Mouse (Mus musculus) forebrain, embryonic 13.5 days (tissue): ENCODE data around the gene Gm42957. TPM values are rescaled to one million over a fixed set of nuclear protein-coding genes. Genes with fewer than 3 reads are reported as not detected.

ENCODE experiments used
- ATAC-seq: fragments of 200-750 bp; cut with Nextera tagmentation; 2 replicates; pipeline ENCODE4 v1.8.0; 2017
- H3K27ac ChIP-seq: fragments of 300-500 bp; sonication (generic); 2 replicates; pipeline ENCODE4 v1.5.1; 2015; ENCODE audit warnings: inconsistent platforms, mild to moderate bottlenecking, moderate library complexity
- H3K27me3 ChIP-seq: fragments of 300-500 bp; sonication (generic); 2 replicates; pipeline ENCODE4 v1.6.1; 2015; ENCODE audit warnings: mild to moderate bottlenecking, inconsistent platforms
- H3K36me3 ChIP-seq: fragments of 300-500 bp; sonication (generic); 2 replicates; pipeline ENCODE4 v1.6.1; 2015; ENCODE audit warnings: mild to moderate bottlenecking, inconsistent platforms; ENCODE audit not compliant: poor library complexity, severe bottlenecking
- H3K4me1 ChIP-seq: fragments of 300-500 bp; sonication (generic); 2 replicates; pipeline ENCODE4 v1.6.1; 2015; ENCODE audit warnings: inconsistent platforms
- H3K4me2 ChIP-seq: fragments of 300-500 bp; sonication (generic); 2 replicates; pipeline ENCODE4 v1.6.1; 2015; ENCODE audit warnings: inconsistent platforms, mild to moderate bottlenecking, moderate library complexity
- H3K4me3 ChIP-seq: fragments of 300-500 bp; sonication (generic); 2 replicates; pipeline ENCODE4 v1.5.1; 2015; ENCODE audit warnings: mild to moderate bottlenecking, inconsistent platforms
- H3K9ac ChIP-seq: fragments of 300-500 bp; sonication (generic); 2 replicates; pipeline ENCODE4 v1.6.1; 2015; ENCODE audit warnings: mild to moderate bottlenecking, inconsistent platforms
- H3K9me3 ChIP-seq: fragments of 300-500 bp; sonication (generic); replicated peaks from 2 replicates; pipeline ENCODE4 v1.6.1; 2016; ENCODE audit warnings: inconsistent platforms
- WGBS: fragments of 180-500 bp; shearing (Covaris S2); methylation state at CpG from one replicate; pipeline ENCODE4 v1.1.7; 2015; 5-methylcytosine and 5-hydroxymethylcytosine counted together
- polyA plus RNA-seq: library from polyadenylated mRNA; unstranded; fragments of >200 nt; fragmentation: Nextera tagmentation; extraction: Ambion mirVana; gene quantifications from 2 replicates; pipeline ENCODE4 v1.2.1, GENCODE M21; 2015

Gene Gm42957
- polyA plus RNA-seq, 1 experiment from 2014 or later = 0.10 TPM

- no peaks in the 10 kb centered on the region for H3K9me3 ChIP-seq
- no peak overlapping the region for H3K4me3 ChIP-seq
- H3K4me2 ChIP-seq = no peak overlapping the region
- no peaks in the 10 kb centered on the region for H3K27me3 ChIP-seq
- no peak for ATAC-seq
- 55% methylated on average over 19 of the region's 19 CpGs for WGBS
- H3K27ac ChIP-seq = no peak overlapping the region
- no peak overlapping the region for H3K9ac ChIP-seq
- H3K4me1 ChIP-seq = peaks cover 15% of the 10 kb centered on the region
- peaks cover 40% of the 10 kb centered on the region for H3K36me3 ChIP-seq
Observed at GRCm38 (mm10) chr3:96698993-96699690, 63.9 kb downstream of the Gm42957 start.

- 46% methylated on average over 7 of the region's 7 CpGs for WGBS
- Histone ChIP-seq H3K27ac (no peak overlapping the region), H3K4me1 (peaks cover 15% of the 10 kb centered on the region), H3K36me3 (peaks cover 50% of the 10 kb centered on the region), H3K27me3 (no peaks in the 10 kb centered on the region), H3K4me2 (no peak overlapping the region), H3K9ac (no peak overlapping the region), H3K9me3 (no peaks in the 10 kb centered on the region), H3K4me3 (no peak overlapping the region)
- no peak for ATAC-seq
Observed at GRCm38 (mm10) chr3:96700376-96700775, 65.1 kb downstream of the Gm42957 start.

GRCm38 (mm10) chr3:96701003-96701402 is 65.7 kb downstream of the Gm42957 start:
- H3K4me2 ChIP-seq = no peak overlapping the region
- peaks cover 12% of the 10 kb centered on the region for H3K4me1 ChIP-seq
- no peaks in the 10 kb centered on the region for H3K9me3 ChIP-seq
- H3K36me3 ChIP-seq = peaks cover 50% of the 10 kb centered on the region
- 87% methylated on average over 4 of the region's 4 CpGs for WGBS
- H3K4me3 ChIP-seq = no peak overlapping the region
- H3K27me3 ChIP-seq = no peaks in the 10 kb centered on the region
- no peak overlapping the region for H3K9ac ChIP-seq
- H3K27ac ChIP-seq = no peak overlapping the region
- ATAC-seq = no peak

Other genes starting within 250 kb of the Gm42957 start
- gene BC107364, start 183.2 kb upstream of the Gm42957 start, polyA plus RNA-seq = not detected in 2 replicates
- gene Hfe2, start 110.3 kb upstream of the Gm42957 start, polyA plus RNA-seq = 0.25 and 0.36 TPM in 2 replicates
- 49.1 and 51.0 TPM in 2 replicates for gene Txnip, start 77.5 kb upstream of the Gm42957 start, polyA plus RNA-seq
- 1.2 and 1.3 TPM in 2 replicates for gene Gm16253, start 58.5 kb upstream of the Gm42957 start, polyA plus RNA-seq
- 37.5 and 40.2 TPM in 2 replicates for gene Polr3gl, start 41.3 kb upstream of the Gm42957 start, polyA plus RNA-seq
- 6.6 and 6.7 TPM in 2 replicates for gene Ankrd34a, start 38.8 kb upstream of the Gm42957 start, polyA plus RNA-seq
- gene Lix1l, start 34.3 kb upstream of the Gm42957 start, polyA plus RNA-seq = 6.9 and 7.2 TPM in 2 replicates
- 161 and 168 TPM in 2 replicates for gene Rbm8a, start 5.5 kb upstream of the Gm42957 start, polyA plus RNA-seq
- gene Pex11b, start 98 bp upstream of the Gm42957 start, polyA plus RNA-seq = 48.2 and 54.0 TPM in 2 replicates
- 0.40 and 0.57 TPM in 2 replicates for gene Itga10, start 10.1 kb downstream of the Gm42957 start, polyA plus RNA-seq
- gene Ankrd35, start 34.7 kb downstream of the Gm42957 start, polyA plus RNA-seq = 0.57 and 2.3 TPM in 2 replicates
- gene Pias3, start 60.9 kb downstream of the Gm42957 start, polyA plus RNA-seq = 28.8 and 31.0 TPM in 2 replicates
- gene Nudt17, start 73.1 kb downstream of the Gm42957 start, polyA plus RNA-seq = 6.4 and 7.2 TPM in 2 replicates
- gene Polr3c, start 92.2 kb downstream of the Gm42957 start, polyA plus RNA-seq = 41.1 and 42.0 TPM in 2 replicates
- gene Rnf115, start 92.2 kb downstream of the Gm42957 start, polyA plus RNA-seq = 68.6 and 71.7 TPM in 2 replicates
- 0.15 TPM in 1 of 2 replicates, not detected in the other for gene Pdzk1, start 193.8 kb downstream of the Gm42957 start, polyA plus RNA-seq
- 0.09 TPM in 2 replicates for gene Cd160, start 193.9 kb downstream of the Gm42957 start, polyA plus RNA-seq